Mouse (Mus musculus) liver, embryonic 11.5 days (tissue): Measurements from ENCODE around the gene Cyp8b1. TPM values are rescaled to one million over a fixed set of nuclear protein-coding genes. Genes with fewer than 3 reads are reported as not detected.

Source experiments
- ATAC-seq: fragments of 200-750 bp; cut with Nextera tagmentation; replicated peaks from 2 replicates; pipeline ENCODE4 v1.8.0; 2017; ENCODE audit warnings: moderate number of reproducible peaks, mild to moderate bottlenecking, moderate TSS enrichment, moderate library complexity; ENCODE audit not compliant: low FRiP score
- DNase-seq: peaks from one replicate; pipeline ENCODE4 v3.0.0-alpha.2; 2017; ENCODE audit warnings: low spot score
- H3K27ac ChIP-seq: fragments of 300-500 bp; sonication (generic); 2 replicates; pipeline ENCODE4 v1.5.1; 2014; ENCODE audit warnings: mild to moderate bottlenecking, low read depth, low read length, control low read depth
- H3K27me3 ChIP-seq: fragments of 300-500 bp; sonication (generic); replicated peaks from 2 replicates; pipeline ENCODE4 v1.6.1; 2014; ENCODE audit warnings: low read length, mixed read lengths; ENCODE audit not compliant: control insufficient read depth, insufficient read depth
- H3K36me3 ChIP-seq: fragments of 300-500 bp; sonication (generic); 2 replicates; pipeline ENCODE4 v1.6.1; 2014; ENCODE audit warnings: mild to moderate bottlenecking, low read length, moderate library complexity, mixed read lengths; ENCODE audit not compliant: control insufficient read depth, insufficient read depth
- H3K4me1 ChIP-seq: fragments of 300-500 bp; sonication (generic); replicated peaks from 2 replicates; pipeline ENCODE4 v1.6.1; 2014; ENCODE audit warnings: low read length, mixed read lengths; ENCODE audit not compliant: control insufficient read depth, insufficient read depth
- H3K4me2 ChIP-seq: fragments of 300-500 bp; sonication (generic); 2 replicates; pipeline ENCODE4 v1.6.1; 2014; ENCODE audit warnings: mild to moderate bottlenecking, control low read depth, moderate library complexity
- H3K4me3 ChIP-seq: fragments of 300-500 bp; sonication (generic); 2 replicates; pipeline ENCODE4 v1.5.1; 2014; ENCODE audit warnings: low read depth, low read length, control low read depth
- H3K9ac ChIP-seq: fragments of 300-500 bp; sonication (generic); 2 replicates; pipeline ENCODE4 v1.6.1; 2014; ENCODE audit warnings: low read depth, low read length, control low read depth
- H3K9me3 ChIP-seq: fragments of 300-500 bp; sonication (generic); 2 replicates; pipeline ENCODE4 v1.6.1; 2016; ENCODE audit warnings: low read length, inconsistent platforms, mixed read lengths; ENCODE audit not compliant: control insufficient read depth
- WGBS: fragments of 180-500 bp; shearing (Covaris S2); extraction: QIAGEN DNeasy Blood & Tissue Kit; methylation state at CpG from one replicate; pipeline ENCODE4 v1.1.7; 2014; 5-methylcytosine and 5-hydroxymethylcytosine counted together
- polyA plus RNA-seq: library from polyadenylated mRNA; unstranded; fragments of >200 nt; fragmentation: Nextera tagmentation; extraction: Ambion mirVana; gene quantifications from 2 replicates; pipeline ENCODE4 v1.2.1, GENCODE M21; 2014

The Cyp8b1 gene
- polyA plus RNA-seq, 1 experiment from 2014 or later, result not detected

- no peaks in the 10 kb centered on the region for H3K27me3 ChIP-seq
- WGBS, result 65% methylated on average over 5 of the region's 5 CpGs
- H3K9ac ChIP-seq, result no peak overlapping the region
- H3K36me3 ChIP-seq, result no peaks in the 10 kb centered on the region
- no peak for DNase-seq
- H3K27ac ChIP-seq, result no peak overlapping the region
- ATAC-seq, result no peak
- no peak overlapping the region for H3K4me2 ChIP-seq
- H3K9me3 ChIP-seq, result no peaks in the 10 kb centered on the region
- H3K4me3 ChIP-seq, result no peak overlapping the region
- H3K4me1 ChIP-seq, result no peaks in the 10 kb centered on the region
These were observed 14.1 kb downstream of the Cyp8b1 start for GRCm38 (mm10) chr9:121901710-121902700.

- DNase-seq (no peak), ATAC-seq (no peak)
- Histone ChIP-seq H3K9me3 (no peaks in the 10 kb centered on the region), H3K4me1 (no peaks in the 10 kb centered on the region), H3K27me3 (no peaks in the 10 kb centered on the region), H3K4me3 (no peak overlapping the region), H3K4me2 (no peak overlapping the region), H3K36me3 (no peaks in the 10 kb centered on the region), H3K27ac (no peak overlapping the region), H3K9ac (no peak overlapping the region)
- WGBS, result 72% methylated on average over 5 of the region's 5 CpGs
These were observed 15.7 kb downstream of the Cyp8b1 start for GRCm38 (mm10) chr9:121900282-121900855.

DNA sequence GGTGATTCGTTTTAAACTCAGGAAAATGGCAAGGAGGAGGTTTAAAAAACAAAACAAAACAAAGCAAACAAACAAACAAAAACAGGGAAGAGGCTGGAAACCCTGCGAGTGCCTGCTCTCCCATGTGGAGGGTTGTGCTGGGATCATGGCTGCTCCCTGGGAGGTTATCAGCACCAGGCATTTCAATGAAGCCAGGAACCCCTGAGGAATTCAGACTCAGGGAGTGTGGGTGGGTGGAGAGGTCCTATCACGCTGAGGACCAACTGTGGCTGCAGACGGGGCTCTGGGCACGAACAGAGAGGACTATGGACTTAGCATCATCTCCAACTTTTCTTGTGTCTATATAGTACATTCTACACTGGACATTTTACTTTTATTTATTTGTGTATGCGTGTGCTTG, 16.8 kb downstream of the Cyp8b1 start:
- no peak for DNase-seq
- no peaks in the 10 kb centered on the region for H3K9me3 ChIP-seq
- no peaks in the 10 kb centered on the region for H3K36me3 ChIP-seq
- no peaks in the 10 kb centered on the region for H3K4me1 ChIP-seq
- no peak overlapping the region for H3K27ac ChIP-seq
- H3K27me3 ChIP-seq, result no peaks in the 10 kb centered on the region
- no peak overlapping the region for H3K4me3 ChIP-seq
- 41% methylated on average over 6 of the region's 6 CpGs for WGBS
- H3K4me2 ChIP-seq, result no peak overlapping the region
- H3K9ac ChIP-seq, result no peak overlapping the region
- ATAC-seq, result no peak

- H3K4me2 ChIP-seq, result no peak within 1 kb of the TSS
- 74% methylated on average over 9 of the region's 9 CpGs for WGBS
- H3K4me1 ChIP-seq, result no peaks in the 10 kb centered on the region
- H3K9ac ChIP-seq, result no peak within 1 kb of the TSS
- no peaks in the 10 kb centered on the region for H3K9me3 ChIP-seq
- no peak within 1 kb of the TSS for H3K27ac ChIP-seq
- H3K27me3 ChIP-seq, result no peaks in the 10 kb centered on the region
- H3K4me3 ChIP-seq, result no peak within 1 kb of the TSS
- no peak for ATAC-seq
- H3K36me3 ChIP-seq, result no peaks in the 10 kb centered on the region
- no peak for DNase-seq
These were observed 17.9 kb downstream of the Cyp8b1 start, which contains the start of gene Ackr2 for GRCm38 (mm10) chr9:121898245-121898644. Gene Ackr2, plus strand, starts transcription at chr9:121898355.

- Histone ChIP-seq H3K27ac (no peak overlapping the region), H3K36me3 (no peaks in the 10 kb centered on the region), H3K27me3 (no peaks in the 10 kb centered on the region), H3K4me1 (no peaks in the 10 kb centered on the region), H3K4me2 (no peak overlapping the region), H3K9me3 (no peaks in the 10 kb centered on the region), H3K9ac (no peak overlapping the region), H3K4me3 (no peak overlapping the region)
- DNase-seq (no peak), ATAC-seq (no peak)
- 75% methylated on average over 4 of the region's 4 CpGs for WGBS
These were observed 19.3 kb downstream of the Cyp8b1 start for GRCm38 (mm10) chr9:121896820-121897219.

DNA sequence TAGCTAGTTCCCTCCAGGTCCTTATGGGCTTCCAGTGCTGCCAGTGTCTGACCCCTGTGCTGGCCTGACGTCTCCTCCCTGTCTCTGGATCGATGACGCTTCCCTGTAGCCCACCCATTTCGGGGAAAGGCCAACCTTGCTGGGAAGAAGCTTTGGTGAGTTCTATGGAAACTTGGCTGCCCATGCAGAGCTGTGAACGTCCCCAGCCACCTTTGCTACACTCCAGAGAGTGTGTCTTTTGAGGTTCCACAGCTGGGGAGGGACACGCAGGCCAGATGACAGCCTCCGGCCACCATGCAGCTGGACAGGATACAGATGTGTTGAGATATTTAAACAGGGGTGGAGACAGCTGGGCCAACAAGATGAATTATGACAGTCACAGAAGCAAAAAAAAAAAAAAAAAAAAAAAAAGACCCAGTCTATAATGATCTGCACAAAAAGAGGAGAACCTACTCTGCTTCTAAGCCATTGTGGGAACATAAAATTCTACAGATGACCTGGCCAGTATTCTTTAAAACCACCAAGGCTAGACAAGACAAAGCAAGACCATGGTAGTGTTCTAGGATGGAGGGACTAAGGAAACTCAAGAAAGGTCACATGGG, 20.6 kb downstream of the Cyp8b1 start:
- H3K4me3 ChIP-seq, result no peak overlapping the region
- no peaks in the 10 kb centered on the region for H3K9me3 ChIP-seq
- H3K4me2 ChIP-seq, result no peak overlapping the region
- no peaks in the 10 kb centered on the region for H3K36me3 ChIP-seq
- no peak overlapping the region for H3K27ac ChIP-seq
- no peak for ATAC-seq
- no peaks in the 10 kb centered on the region for H3K27me3 ChIP-seq
- peaks cover 3% of the 10 kb centered on the region for H3K4me1 ChIP-seq
- 65% methylated on average over 7 of the region's 7 CpGs for WGBS
- H3K9ac ChIP-seq, result no peak overlapping the region
- DNase-seq, result no peak

DNA sequence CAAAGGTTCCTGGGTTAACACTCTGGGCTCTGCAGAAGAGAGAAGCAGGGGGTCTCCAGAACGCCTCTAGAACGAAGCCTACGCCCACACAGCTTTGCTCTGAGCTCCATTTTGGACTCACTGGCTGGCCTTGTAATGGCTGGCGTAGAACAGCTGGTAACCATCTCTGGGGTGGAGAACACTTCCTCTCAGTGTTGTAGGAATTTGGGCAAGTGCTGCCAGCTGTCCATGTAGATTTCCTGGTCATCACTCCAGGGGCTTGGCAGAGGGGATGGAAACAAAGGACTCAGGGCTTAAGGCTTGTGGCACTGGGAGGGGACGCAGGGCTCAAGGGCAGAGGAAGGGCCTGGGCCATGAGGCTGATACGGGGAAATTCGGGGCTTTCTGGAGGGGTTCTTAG, 21.7 kb downstream of the Cyp8b1 start:
- no peak for ATAC-seq
- Histone ChIP-seq H3K9me3 (no peaks in the 10 kb centered on the region), H3K27ac (no peak overlapping the region), H3K4me1 (peaks cover 3% of the 10 kb centered on the region), H3K4me2 (no peak overlapping the region), H3K36me3 (no peaks in the 10 kb centered on the region), H3K9ac (no peak overlapping the region), H3K4me3 (no peak overlapping the region), H3K27me3 (no peaks in the 10 kb centered on the region)
- no peak for DNase-seq
- WGBS, result 76% methylated on average over 7 of the region's 7 CpGs

DNA sequence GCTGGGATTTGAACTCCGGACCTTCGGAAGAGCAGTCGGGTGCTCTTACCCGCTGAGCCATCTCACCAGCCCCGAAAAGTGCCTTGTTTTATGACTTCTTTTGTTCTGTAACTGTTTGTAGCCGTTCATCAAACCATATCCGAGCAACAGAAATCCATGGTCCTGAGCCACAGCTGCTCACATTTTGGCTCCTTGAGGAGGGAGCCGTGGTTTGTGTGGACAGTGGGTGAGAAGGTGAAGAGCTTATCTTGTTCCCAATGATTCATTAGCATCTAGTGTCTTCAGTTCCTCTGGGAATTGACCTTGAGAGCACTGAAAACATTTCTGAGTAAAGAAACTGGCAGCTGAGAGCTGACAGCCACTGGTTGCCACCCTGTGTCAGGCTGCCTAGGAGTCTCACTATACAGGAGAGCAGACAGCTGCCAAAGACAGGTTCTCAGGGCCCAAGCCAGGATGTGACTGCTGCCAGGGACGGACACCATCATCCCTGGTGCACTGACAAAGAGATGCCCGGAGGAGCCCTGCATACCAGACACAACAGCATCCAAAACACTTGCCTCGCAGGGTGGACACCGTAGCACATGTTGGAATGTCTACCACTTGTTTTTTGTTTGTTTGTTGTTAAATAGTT, 23.9 kb downstream of the Cyp8b1 start:
- Histone ChIP-seq H3K4me3 (no peak overlapping the region), H3K9ac (no peak overlapping the region), H3K36me3 (no peaks in the 10 kb centered on the region), H3K27ac (no peak overlapping the region), H3K4me2 (no peak overlapping the region), H3K27me3 (no peaks in the 10 kb centered on the region), H3K4me1 (peaks cover 3% of the 10 kb centered on the region), H3K9me3 (no peaks in the 10 kb centered on the region)
- ATAC-seq, result no peak
- 79% methylated on average over 12 of the region's 12 CpGs for WGBS
- no peak for DNase-seq
